Mouse (Mus musculus) erythroblast, embryonic 14.5 days (primary cell): ENCODE results near the gene Stn1.

Experiments
- GATA1 ChIP-seq: IDR thresholded peaks from 2 replicates; pipeline ENCODE4 v1.6.1; 2012; ENCODE audit warnings: low read length, inconsistent platforms, mixed read lengths
- TAL1 ChIP-seq: IDR thresholded peaks from 3 replicates; pipeline ENCODE4 v1.6.1; 2012; ENCODE audit warnings: low read length, inconsistent platforms, mixed read lengths

DNA sequence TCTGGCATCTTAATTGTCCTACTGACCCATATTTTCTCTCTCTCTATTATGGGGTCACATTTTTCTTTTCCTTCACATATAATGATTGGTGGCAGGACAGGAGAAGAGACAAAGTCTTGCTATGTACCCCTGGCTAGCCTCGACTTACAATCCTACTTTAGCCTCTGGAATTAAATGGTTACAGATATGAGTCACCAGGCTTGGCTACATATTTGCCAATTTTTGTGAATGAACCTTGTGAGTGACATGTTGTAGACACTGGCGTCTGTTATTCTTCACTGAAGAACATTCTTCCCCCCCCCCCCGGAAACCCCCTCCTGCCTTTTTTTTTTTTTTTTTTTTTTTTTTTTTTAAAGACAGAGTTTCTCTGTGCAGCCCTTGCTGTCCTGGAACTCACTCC is 54.0 kb downstream of the Stn1 start:
- TF ChIP-seq GATA1, result no peak
- TF ChIP-seq TAL1, result no peak
